Mouse (Mus musculus): ENCODE results near the gene Krtap19-3. TPM values are rescaled to one million over a fixed set of nuclear protein-coding genes. Genes with fewer than 3 reads are reported as not detected.

Krtap19-3 gene
- total RNA-seq (2023; ENCODE audit: inconsistent age), result not detected in 4 replicates

DNA sequence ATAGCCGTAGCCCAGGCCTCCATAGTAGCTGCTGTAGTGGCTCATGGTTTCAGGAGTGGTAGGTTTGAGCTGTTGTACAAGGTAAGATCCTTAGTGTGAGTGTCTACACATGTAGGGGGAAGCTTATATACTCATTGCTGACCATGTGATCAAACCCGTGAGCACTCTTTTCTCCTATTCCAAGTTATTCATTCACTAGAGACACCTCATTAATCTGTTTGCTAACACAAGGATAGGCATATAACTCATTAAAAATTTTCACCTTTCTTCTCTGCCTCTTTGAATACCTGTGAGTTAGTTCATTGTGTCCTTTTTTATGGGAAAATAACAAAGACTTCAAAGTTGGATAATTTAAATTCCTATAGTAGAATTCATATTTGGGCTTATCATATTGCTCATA, at the start of gene Krtap19-3:
TSS of gene Krtap19-3 (minus strand) at position 101 of the 400 bp plus-strand sequence.

GRCm38 (mm10) chr16:88896357-88896756, 18.5 kb upstream of the Krtap19-3 start, which contains the start of gene Krtap19-5:
Krtap19-5 (minus strand) TSS chr16:88896457.

DNA sequence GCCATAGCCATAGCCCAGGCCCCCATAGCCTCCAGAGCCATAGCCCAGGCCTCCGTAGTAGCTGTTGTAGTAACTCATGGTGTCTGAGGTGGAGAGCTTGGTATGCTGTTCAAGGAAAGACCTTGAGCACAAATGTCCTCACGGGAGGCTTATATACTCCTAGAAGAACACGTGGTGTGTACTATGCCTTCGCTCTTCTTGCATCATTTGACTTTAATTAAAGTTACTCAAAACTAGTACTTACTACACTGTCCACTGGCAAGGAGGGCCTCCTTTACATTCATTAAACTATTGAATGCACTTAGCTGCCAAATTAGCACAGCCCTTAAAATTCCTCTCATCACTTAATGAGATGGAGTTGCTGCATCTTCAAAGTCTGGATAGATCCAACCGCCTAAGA, 7.2 kb upstream of the Krtap19-3 start, which contains the start of gene Krtap19-4:
TSS of gene Krtap19-4 (minus strand) at position 101 of the 400 bp plus-strand sequence.

GRCm38 (mm10) chr16:88874169-88874568, 3.7 kb downstream of the Krtap19-3 start, which contains the start of gene Krtap19-2:
Krtap19-2 (minus strand) TSS chr16:88874269.

DNA sequence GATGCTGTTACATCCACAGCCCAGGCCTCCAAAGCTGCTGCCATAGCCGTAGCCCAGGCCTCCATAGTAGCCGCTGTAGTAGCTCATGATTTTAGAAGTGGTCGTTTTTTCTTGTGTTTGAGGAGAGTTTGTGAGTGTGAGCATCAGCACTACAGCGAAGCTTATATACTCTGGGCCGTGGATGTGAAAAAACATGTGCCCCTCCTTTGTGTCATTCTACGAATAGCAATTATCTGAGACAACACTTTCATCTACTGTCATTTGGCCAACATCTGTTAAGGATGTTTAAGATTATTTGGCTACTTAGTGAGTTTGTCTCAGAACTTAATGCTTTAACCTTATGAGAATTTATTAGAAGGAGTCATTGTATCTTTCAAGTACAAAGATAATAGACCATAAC, 8.5 kb downstream of the Krtap19-3 start, which contains the start of gene Krtap19-1:
TSS of gene Krtap19-1 (minus strand) at position 101 of the 400 bp plus-strand sequence.

Other genes with a start within 250 kb of the Krtap19-3 start
- gene Krtap26-1, start 230.2 kb downstream of the Krtap19-3 start, total RNA-seq (2023; ENCODE audit: inconsistent age), result not detected in 4 replicates
- gene Krtap27-1, start 206.4 kb downstream of the Krtap19-3 start, total RNA-seq (2023; ENCODE audit: inconsistent age), result not detected in 4 replicates
- gene 2310061N02Rik, start 170.1 kb downstream of the Krtap19-3 start, total RNA-seq (2023; ENCODE audit: inconsistent age), result not detected in 4 replicates
- gene Krtap13-1, start 149.2 kb downstream of the Krtap19-3 start, total RNA-seq (2023; ENCODE audit: inconsistent age), result not detected in 4 replicates
- not detected in 4 replicates for gene Krtap13, start 126.4 kb downstream of the Krtap19-3 start, total RNA-seq (2023; ENCODE audit: inconsistent age)
- not detected in 4 replicates for gene 2310034C09Rik, start 119.2 kb downstream of the Krtap19-3 start, total RNA-seq (2023; ENCODE audit: inconsistent age)
- gene 2310057N15Rik, start 103.8 kb downstream of the Krtap19-3 start, total RNA-seq (2023; ENCODE audit: inconsistent age), result not detected in 4 replicates
- not detected in 4 replicates for gene Gm5965, start 100.1 kb downstream of the Krtap19-3 start, total RNA-seq (2023; ENCODE audit: inconsistent age)
- not detected in 4 replicates for gene Gm20741, start 65.8 kb downstream of the Krtap19-3 start, total RNA-seq (2023; ENCODE audit: inconsistent age)
- not detected in 4 replicates for gene Krtap15, start 57.8 kb downstream of the Krtap19-3 start, total RNA-seq (2023; ENCODE audit: inconsistent age)
- not detected in 4 replicates for gene Krtap14, start 51.9 kb downstream of the Krtap19-3 start, total RNA-seq (2023; ENCODE audit: inconsistent age)
- not detected in 4 replicates for gene Krtap19-1, start 8.6 kb downstream of the Krtap19-3 start, total RNA-seq (2023; ENCODE audit: inconsistent age)
- not detected in 4 replicates for gene Krtap19-2, start 3.8 kb downstream of the Krtap19-3 start, total RNA-seq (2023; ENCODE audit: inconsistent age)
- gene Krtap19-4, start 7.1 kb upstream of the Krtap19-3 start, total RNA-seq (2023; ENCODE audit: inconsistent age), result not detected in 4 replicates
- not detected in 4 replicates for gene Krtap19-5, start 18.4 kb upstream of the Krtap19-3 start, total RNA-seq (2023; ENCODE audit: inconsistent age)
- not detected in 4 replicates for gene Krtap19-9b, start 54.2 kb upstream of the Krtap19-3 start, total RNA-seq (2023; ENCODE audit: inconsistent age)
- gene Krtap16-3, start 84.8 kb upstream of the Krtap19-3 start, total RNA-seq (2023; ENCODE audit: inconsistent age), result not detected in 4 replicates
- not detected in 4 replicates for gene Krtap22-2, start 132.7 kb upstream of the Krtap19-3 start, total RNA-seq (2023; ENCODE audit: inconsistent age)
- not detected in 4 replicates for gene Gm10229, start 137.2 kb upstream of the Krtap19-3 start, total RNA-seq (2023; ENCODE audit: inconsistent age)
- not detected in 4 replicates for gene Krtap6-1, start 153.7 kb upstream of the Krtap19-3 start, total RNA-seq (2023; ENCODE audit: inconsistent age)
- not detected in 4 replicates for gene Gm10228, start 163.4 kb upstream of the Krtap19-3 start, total RNA-seq (2023; ENCODE audit: inconsistent age)
- not detected in 4 replicates for gene Krtap6-5, start 169.8 kb upstream of the Krtap19-3 start, total RNA-seq (2023; ENCODE audit: inconsistent age)
- gene 1110025L11Rik, start 186.0 kb upstream of the Krtap19-3 start, total RNA-seq (2023; ENCODE audit: inconsistent age), result not detected in 4 replicates
- gene Krtap6-3, start 206.0 kb upstream of the Krtap19-3 start, total RNA-seq (2023; ENCODE audit: inconsistent age), result not detected in 4 replicates